Mouse (Mus musculus): ENCODE results near the gene Grhl1. TPM values are rescaled to one million over a fixed set of nuclear protein-coding genes. Genes with fewer than 3 reads are reported as not detected.
"Not testable (repeated sequence)": the region's sequence is repeated elsewhere in the genome, so short reads cannot be mapped to it uniquely, and the experiment has no call there.

Gene Grhl1
- polyA plus RNA-seq (2012; ENCODE audit: insufficient read depth, insufficient read length, low replicate concordance, missing spikeins) = not detected in 2 replicates

DNA sequence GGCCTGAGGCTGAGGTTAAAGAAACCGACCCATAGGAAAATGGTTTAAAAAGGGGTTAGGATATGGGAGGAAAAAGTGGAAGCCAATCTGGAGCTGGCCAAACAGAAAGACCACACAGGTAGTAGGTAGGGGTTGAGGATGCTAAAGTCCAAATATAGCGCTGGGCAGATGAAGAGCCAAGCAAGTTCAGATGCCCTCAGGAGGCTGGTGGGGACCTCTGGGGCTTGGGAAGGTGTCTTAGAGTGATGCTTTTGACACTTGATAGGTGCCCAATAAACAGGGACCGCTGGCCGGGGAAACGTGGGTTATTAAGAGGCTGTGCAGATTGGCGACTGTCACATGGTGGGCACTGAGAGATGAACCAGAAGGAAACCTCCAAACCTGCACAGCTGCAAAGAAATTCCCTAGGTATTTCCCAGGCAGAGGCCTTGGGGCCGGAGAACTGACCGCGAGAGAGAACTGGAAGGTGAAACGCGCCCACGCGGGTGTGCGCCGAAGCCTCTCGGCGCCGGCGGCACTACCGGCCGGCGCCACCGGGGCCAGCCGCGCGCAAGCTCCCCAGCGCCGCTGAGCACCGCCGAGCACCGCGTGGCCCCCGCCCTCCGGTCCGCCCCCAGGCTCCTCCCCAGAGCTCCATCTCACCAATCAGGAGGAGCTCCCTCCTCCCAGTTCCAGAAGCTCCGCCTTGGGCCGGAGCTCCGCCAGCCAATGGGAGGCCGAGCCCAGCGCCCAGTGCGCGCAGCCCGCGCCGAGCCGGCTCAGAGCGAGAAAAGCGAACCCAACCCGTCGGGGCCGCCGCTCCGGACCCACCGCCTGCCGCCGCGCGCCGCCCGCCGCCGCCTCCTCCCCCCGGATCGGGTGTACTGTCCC lies at the start of gene Grhl1:
Grhl1 (plus strand) TSS at position 761 of the 870 bp plus-strand sequence.
- peaks cover 2% of the 10 kb centered on the region; the same call in 1 of the 2 replicates for H3K4me1 ChIP-seq (ENCODE audit: control insufficient read depth, insufficient read depth, low read length)
- 3% methylated on average over 64 of the region's 64 CpGs for WGBS
- TF ChIP-seq CTCF (IDR thresholded peaks at IDR 0.05; ENCODE audit: insufficient read depth, low read depth, low read length) (peak; percentile 70), POLR2A (IDR thresholded peaks at IDR 0.05; ENCODE audit: insufficient read depth, low read depth, low read length) (peak; percentile 51)
- H3K27ac ChIP-seq (ENCODE audit: insufficient read depth, low read depth, low read length) = no peak within 1 kb of the TSS
- H3K4me3 ChIP-seq (ENCODE audit: insufficient read depth, low read depth, low read length) = peak within 1 kb of the TSS; percentile 78

DNA sequence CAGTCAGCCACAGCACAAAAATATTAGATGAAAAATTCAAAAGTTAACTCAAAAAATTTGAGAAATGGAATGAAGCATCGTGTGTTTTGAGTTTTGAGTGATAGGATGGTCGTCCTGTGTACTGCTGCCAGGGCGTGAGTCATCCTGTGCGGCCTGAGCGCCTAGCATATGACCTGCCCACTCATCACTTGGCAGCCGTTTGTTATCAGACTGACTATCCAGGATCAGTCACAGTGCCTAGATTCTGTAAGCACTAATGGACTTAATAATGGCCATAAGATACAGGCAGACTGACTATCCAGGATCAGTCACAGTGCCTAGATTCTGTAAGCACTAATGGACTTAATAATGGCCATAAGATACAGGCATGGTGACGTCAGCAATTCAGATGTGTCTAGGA lies 47.0 kb upstream of the Grhl1 start:
- WGBS = 88% methylated on average over 7 of the region's 7 CpGs
- H3K4me3 ChIP-seq (ENCODE audit: insufficient read depth, low read depth, low read length); H3K27ac ChIP-seq (ENCODE audit: insufficient read depth, low read depth, low read length): not testable (repeated sequence)

DNA sequence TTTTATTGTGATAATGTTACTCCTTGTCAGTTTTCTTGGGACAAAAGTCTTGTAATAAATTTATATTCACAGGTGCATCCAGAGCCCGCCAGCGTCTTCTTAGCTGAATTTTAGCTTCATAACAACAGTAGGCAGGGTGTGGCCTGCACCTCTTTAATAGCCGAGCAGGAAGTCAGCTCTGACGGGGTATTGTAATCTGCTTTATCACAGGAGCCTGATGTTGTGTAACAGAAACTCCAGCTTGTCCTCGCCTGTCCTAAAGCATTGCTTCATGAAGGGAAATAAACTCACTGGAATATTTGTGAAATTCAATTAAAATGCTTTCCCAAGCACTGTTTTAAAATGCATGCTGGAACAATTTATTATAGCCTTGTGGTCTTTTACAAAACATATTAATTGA lies 35.7 kb upstream of the Grhl1 start:
- H3K27ac ChIP-seq (ENCODE audit: insufficient read depth, low read depth, low read length) = no peak overlapping the region
- H3K4me1 ChIP-seq (ENCODE audit: control insufficient read depth, insufficient read depth, low read length) = peaks cover 3% of the 10 kb centered on the region; the same call in 1 of the 2 replicates
- TF ChIP-seq CTCF (IDR thresholded peaks at IDR 0.05; ENCODE audit: insufficient read depth, low read depth, low read length) (no peak), POLR2A (IDR thresholded peaks at IDR 0.05; ENCODE audit: insufficient read depth, low read depth, low read length) (no peak)
- 37% methylated on average over 5 of the region's 5 CpGs for whole genome bisulfite sequencing
- no peak overlapping the region for H3K4me3 ChIP-seq (ENCODE audit: insufficient read depth, low read depth, low read length)

More for the DNA sequence above, 47.0 kb upstream of the Grhl1 start:
- H3K4me1 ChIP-seq (ENCODE audit: control insufficient read depth, insufficient read depth, low read length) = not testable (repeated sequence)

DNA sequence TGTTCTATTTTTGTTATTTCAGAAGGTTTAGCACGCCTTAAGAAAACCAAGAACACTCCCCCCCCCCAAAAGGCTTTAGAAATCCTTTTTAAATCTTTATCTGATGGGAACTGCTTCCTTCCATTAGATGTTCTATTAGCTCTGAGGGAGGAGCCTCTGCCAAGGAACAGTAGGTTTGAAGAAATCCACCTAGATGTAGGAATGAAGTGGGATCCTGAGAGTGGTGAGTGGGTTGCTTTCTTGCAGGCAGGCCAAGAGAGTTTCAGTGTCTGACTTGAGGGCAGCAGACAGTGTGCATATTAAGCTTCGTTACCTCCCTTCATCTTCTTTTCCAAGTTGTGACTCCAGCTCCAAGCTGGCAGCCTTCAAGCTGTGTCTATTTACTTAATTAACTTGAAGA lies 34.9 kb upstream of the Grhl1 start:
- WGBS = 50% methylated on average over 2 of the region's 2 CpGs
- Histone ChIP-seq H3K4me3 (ENCODE audit: insufficient read depth, low read depth, low read length) (no peak overlapping the region), H3K4me1 (ENCODE audit: control insufficient read depth, insufficient read depth, low read length) (peaks cover 3% of the 10 kb centered on the region; the same call in 1 of the 2 replicates), H3K27ac (ENCODE audit: insufficient read depth, low read depth, low read length) (no peak overlapping the region)
- TF ChIP-seq POLR2A (IDR thresholded peaks at IDR 0.05; ENCODE audit: insufficient read depth, low read depth, low read length) = no peak
- TF ChIP-seq CTCF (IDR thresholded peaks at IDR 0.05; ENCODE audit: insufficient read depth, low read depth, low read length) = no peak

DNA sequence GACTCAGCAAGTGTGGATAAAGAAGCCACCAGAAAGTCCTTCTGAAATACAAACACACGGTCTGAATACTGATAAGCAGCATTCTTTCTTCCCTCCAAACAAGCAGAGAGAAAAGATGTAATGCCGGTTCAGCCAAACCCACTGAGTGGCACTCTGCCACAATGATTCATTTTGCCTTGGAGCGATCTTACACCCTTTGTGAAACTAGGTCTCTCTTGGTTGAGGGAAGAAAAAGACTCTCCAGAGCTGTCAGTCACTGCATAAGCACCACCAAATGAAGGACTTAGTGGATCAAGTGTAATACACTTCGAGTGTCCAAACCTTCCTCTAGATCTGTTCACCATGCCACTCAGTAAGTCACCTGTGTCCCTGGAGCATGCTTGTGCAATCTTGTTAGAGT lies 34.1 kb upstream of the Grhl1 start:
- no peak overlapping the region for H3K4me3 ChIP-seq (ENCODE audit: insufficient read depth, low read depth, low read length)
- WGBS = 45% methylated on average over 4 of the region's 4 CpGs
- no peak for TF ChIP-seq POLR2A (IDR thresholded peaks at IDR 0.05; ENCODE audit: insufficient read depth, low read depth, low read length)
- no peak for TF ChIP-seq CTCF (IDR thresholded peaks at IDR 0.05; ENCODE audit: insufficient read depth, low read depth, low read length)
- peaks cover 3% of the 10 kb centered on the region; the same call in 1 of the 2 replicates for H3K4me1 ChIP-seq (ENCODE audit: control insufficient read depth, insufficient read depth, low read length)
- H3K27ac ChIP-seq (ENCODE audit: insufficient read depth, low read depth, low read length) = no peak overlapping the region

DNA sequence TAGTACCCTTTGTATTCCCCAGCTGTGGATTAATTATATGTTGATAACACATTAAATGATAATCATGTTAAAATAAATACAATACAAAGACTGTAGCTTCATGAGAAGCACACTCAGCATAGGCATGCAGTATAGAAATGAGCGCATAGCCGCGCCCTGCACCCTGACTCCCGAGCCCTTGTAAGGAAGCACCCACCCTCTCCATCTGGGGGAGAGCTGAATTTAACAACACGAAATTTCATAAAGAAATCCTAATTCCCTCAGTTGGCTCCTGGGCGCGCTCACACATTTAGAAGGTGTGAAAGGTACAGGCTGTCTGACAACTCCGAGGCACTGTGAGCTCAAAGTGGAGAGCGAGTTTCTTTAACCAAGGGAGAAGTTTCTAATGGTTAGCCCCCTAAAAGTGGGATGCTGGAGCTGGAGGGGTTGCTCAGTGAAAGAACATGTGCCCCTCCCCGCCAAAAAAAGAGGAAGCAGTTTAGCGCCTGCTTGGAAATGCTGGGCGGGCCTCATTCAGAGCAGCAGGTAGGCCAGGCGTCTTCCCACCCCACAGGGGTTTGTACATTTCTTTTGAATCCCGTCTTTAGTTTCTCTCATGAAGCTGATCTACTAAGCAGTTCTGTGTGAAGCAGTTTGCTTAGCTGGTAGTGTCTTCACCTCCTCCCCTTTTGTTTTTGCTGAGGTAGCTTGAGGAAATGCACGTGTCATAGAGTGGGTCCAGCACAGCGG lies 30.5 kb upstream of the Grhl1 start:
- WGBS = 82% methylated on average over 16 of the region's 16 CpGs
- Histone ChIP-seq H3K27ac (ENCODE audit: insufficient read depth, low read depth, low read length) (no peak overlapping the region), H3K4me1 (ENCODE audit: control insufficient read depth, insufficient read depth, low read length) (no peaks in the 10 kb centered on the region), H3K4me3 (ENCODE audit: insufficient read depth, low read depth, low read length) (no peak overlapping the region)
- TF ChIP-seq CTCF (IDR thresholded peaks at IDR 0.05; ENCODE audit: insufficient read depth, low read depth, low read length) (no peak), POLR2A (IDR thresholded peaks at IDR 0.05; ENCODE audit: insufficient read depth, low read depth, low read length) (no peak)

DNA sequence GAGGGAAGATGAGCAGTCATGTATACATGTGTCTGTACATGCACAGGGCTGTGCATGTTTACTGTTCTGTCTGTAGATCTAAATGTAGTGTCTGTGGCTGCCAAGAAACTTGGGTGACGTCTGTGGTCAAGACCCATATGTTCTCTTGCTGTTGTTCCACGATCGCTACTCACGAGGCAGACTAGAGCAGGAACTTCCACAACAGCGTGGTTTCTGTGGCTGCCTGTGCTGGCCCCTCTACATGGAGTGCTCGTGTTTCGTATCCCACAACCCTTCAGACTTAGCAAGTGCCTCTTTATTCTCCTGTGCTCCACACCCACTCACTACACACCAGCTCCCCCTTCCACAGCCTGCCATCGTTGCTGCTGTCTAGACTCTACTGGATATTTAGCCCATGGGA lies 24.4 kb upstream of the Grhl1 start:
- Histone ChIP-seq H3K4me3 (ENCODE audit: insufficient read depth, low read depth, low read length) (no peak overlapping the region), H3K27ac (ENCODE audit: insufficient read depth, low read depth, low read length) (no peak overlapping the region), H3K4me1 (ENCODE audit: control insufficient read depth, insufficient read depth, low read length) (no peaks in the 10 kb centered on the region)
- TF ChIP-seq CTCF (IDR thresholded peaks at IDR 0.05; ENCODE audit: insufficient read depth, low read depth, low read length) = no peak
- TF ChIP-seq POLR2A (IDR thresholded peaks at IDR 0.05; ENCODE audit: insufficient read depth, low read depth, low read length) = no peak
- WGBS = 74% methylated on average over 8 of the region's 8 CpGs

DNA sequence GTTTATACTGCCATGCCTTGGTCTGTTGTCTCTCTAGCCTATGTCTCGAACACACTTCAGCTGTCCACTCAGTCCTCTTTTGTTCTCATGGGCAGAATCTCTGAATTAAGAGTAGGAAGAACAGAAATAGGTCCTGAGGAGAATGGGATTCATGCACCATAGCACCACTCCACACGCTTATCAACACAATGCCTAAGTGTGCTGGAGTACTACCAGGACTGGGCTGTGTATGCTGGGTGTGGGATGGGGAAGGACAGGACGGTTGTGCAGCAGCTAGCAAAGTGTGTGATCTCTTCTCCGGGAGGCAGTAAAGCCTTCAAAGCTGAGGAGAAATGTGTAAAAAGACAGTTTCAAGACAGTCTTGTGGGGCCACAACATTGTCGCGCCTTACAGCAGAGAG lies 23.2 kb upstream of the Grhl1 start:
- WGBS = 92% methylated on average over 6 of the region's 6 CpGs
- TF ChIP-seq CTCF (IDR thresholded peaks at IDR 0.05; ENCODE audit: insufficient read depth, low read depth, low read length) = no peak
- TF ChIP-seq POLR2A (IDR thresholded peaks at IDR 0.05; ENCODE audit: insufficient read depth, low read depth, low read length) = no peak
- Histone ChIP-seq H3K4me1 (ENCODE audit: control insufficient read depth, insufficient read depth, low read length) (peaks cover 2% of the 10 kb centered on the region; the same call in 1 of the 2 replicates), H3K4me3 (ENCODE audit: insufficient read depth, low read depth, low read length) (no peak overlapping the region), H3K27ac (ENCODE audit: insufficient read depth, low read depth, low read length) (no peak overlapping the region)

DNA sequence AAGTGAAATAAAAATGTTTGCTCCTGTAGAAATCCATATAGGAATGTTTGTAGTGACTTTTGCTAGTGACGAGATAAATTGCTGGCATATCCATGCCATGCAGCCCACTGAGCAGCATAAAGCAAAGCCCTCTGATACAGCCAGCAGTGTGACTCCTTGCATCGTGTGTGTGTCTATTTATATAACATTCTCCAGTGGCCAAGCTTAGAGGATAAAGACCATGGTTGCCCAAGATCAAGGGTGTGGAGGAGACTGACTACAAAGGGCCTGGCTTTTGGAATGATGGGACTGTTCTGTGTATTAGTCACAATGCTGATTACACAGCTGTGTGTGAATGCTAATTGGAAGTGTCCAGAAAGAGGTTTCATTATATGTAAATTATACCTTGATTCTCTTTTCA lies 19.6 kb upstream of the Grhl1 start:
- no peak overlapping the region for H3K27ac ChIP-seq (ENCODE audit: insufficient read depth, low read depth, low read length)
- peaks cover 2% of the 10 kb centered on the region; the same call in 1 of the 2 replicates for H3K4me1 ChIP-seq (ENCODE audit: control insufficient read depth, insufficient read depth, low read length)
- no peak overlapping the region for H3K4me3 ChIP-seq (ENCODE audit: insufficient read depth, low read depth, low read length)
- 37% methylated on average over 2 of the region's 2 CpGs for WGBS
- TF ChIP-seq POLR2A (IDR thresholded peaks at IDR 0.05; ENCODE audit: insufficient read depth, low read depth, low read length) (no peak), CTCF (IDR thresholded peaks at IDR 0.05; ENCODE audit: insufficient read depth, low read depth, low read length) (no peak)

Measured in olfactory bulb, adult 2 months (tissue).